Mouse (Mus musculus): ENCODE results near the gene Uox.
A peak's percentile ranks its signal among the peaks of the same experiment; 100 is the strongest.

The Uox gene

DNA sequence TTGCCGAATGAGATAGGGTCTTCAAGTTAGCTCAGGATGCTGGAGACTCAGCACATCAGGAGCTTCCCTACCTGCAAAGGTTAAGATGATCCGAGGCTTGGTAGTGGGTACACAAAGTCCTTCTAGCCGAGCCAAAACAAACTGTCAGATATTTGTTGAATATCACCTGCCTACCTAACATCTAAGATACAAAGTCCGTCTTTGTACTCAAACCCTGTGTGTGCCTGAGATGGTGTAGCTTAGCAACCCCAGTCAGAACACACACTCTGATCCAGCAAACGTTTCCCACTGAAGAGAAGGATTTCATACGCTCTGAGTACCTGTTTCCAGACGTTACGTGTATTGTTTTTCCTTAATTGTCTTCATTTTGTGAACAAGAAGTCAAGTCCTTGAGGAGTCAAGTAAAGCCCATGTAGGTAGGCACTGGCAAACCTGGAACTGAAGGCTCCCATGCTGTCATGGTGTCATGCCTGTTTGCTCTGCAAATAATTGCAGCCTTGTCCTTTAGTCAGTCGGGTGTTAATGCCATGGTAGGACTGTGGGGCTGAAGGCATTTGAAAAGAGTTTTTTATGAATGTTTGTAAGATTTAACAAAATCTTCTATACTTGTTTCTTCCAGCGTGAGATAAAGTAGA, at the start of gene Uox:
Gene Uox, plus strand, starts transcription at position 279 of the 635 bp plus-strand sequence.
- DNase-seq (ENCODE audit: low read depth in 1 of 2, low spot score in 2 of 2), result no peak

DNA sequence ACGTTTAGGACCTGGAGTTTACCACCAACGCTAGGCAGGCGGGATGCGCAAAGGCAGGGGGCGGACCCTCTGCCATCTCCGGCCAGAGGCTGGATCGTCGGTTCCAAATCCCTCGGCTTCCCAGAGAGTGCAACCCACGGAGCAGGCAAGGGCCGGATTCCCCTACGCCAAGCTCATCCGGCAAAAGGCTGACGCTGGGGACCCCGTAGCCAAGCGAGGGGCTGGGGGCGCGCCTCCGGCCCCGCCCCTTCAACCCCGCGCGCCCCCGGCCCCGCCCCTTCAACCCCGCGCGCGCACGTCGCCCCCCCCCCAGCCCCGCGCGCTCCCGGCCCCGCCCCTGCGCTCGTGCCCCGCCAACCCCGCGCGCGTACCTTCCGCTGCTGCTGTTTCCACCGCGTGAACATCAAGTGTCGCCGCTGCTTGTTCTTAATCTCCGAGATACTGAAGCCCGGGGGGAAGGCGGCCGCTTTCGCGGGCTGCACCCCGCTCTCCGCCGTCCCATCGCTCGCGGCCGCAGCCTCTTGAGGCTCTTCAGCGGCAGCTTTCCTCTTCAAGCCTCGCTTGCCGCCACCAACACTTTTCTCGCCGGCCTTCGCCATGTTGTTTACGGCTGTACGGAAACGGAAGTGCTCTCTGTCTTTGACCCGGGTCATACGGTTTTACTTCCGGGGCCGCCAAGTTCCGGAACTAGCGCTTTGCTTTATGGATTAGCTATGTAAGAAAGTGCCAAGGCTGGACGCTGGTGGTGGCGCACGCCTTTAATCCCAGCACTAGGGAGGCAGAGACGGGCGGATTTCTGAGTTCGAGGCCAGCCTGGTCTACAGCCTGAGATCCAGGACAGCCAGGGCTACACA, 49.2 kb upstream of the Uox start, which contains the start of gene Rpf1:
Gene Rpf1, minus strand, starts transcription at position 632 of the 854 bp plus-strand sequence.
- peak; percentile 70 to 82 for DNase-seq (ENCODE audit: low read depth in 1 of 2, low spot score in 2 of 2)

DNA sequence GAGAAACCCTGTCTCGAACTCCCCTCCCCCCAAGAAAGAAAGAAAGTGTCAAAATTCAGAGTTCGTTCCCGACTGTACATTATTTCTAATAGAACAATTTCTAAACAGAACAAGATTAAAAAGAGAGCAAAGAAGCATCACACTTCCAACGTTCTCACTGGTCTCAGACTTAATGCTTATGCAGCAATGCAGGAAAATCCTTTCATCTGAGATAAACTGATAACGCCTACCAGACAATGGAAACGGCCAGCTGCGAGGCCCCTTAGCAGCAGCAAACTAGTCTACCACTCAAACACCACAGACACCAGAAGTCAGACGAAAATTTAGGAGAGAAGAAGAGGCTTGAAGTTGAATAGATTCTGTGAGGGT, 48.6 kb upstream of the Uox start:
- DNase-seq (ENCODE audit: low read depth in 1 of 2, low spot score in 2 of 2), result no peak

DNA sequence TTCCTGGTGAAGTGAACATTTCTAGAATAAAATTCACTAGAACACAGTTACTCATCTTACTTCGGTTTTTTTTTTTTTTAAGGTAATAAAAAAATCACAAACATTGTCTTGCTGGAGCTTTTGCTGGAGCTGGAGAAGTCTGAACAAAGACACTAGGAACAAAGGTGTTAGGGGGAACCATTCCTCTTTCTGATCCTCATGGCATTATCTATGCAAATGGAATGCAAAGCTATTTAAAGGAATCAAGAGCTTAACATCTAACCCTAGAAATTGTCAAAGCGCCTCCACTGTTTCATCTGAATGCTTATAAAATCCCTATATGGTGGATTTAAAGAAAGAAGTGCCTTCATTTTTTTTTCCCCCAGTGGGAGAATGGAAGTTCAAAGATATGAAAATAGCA, 41.9 kb upstream of the Uox start:
- no peak for DNase-seq (ENCODE audit: low read depth in 1 of 2, low spot score in 2 of 2)

DNA sequence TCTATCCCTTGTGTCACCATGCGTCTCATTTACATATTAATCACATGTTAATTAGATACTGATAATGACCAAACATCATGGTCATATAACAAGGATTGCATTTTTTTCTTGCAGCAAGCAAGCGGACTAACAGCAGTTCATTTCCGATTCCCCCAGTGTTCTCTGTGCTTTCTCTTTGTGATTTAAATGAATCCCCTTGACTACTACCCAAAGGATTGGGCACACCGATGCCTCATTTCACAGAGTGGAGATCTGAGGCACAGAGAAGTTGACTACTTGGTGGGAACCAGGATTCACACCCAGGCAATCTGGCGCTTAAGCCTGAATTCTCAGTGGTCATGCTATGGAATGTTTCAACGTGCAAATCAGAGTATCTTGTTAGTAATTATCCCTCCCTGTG, 35.2 kb upstream of the Uox start:
- DNase-seq (ENCODE audit: low read depth in 1 of 2, low spot score in 2 of 2), result no peak

DNA sequence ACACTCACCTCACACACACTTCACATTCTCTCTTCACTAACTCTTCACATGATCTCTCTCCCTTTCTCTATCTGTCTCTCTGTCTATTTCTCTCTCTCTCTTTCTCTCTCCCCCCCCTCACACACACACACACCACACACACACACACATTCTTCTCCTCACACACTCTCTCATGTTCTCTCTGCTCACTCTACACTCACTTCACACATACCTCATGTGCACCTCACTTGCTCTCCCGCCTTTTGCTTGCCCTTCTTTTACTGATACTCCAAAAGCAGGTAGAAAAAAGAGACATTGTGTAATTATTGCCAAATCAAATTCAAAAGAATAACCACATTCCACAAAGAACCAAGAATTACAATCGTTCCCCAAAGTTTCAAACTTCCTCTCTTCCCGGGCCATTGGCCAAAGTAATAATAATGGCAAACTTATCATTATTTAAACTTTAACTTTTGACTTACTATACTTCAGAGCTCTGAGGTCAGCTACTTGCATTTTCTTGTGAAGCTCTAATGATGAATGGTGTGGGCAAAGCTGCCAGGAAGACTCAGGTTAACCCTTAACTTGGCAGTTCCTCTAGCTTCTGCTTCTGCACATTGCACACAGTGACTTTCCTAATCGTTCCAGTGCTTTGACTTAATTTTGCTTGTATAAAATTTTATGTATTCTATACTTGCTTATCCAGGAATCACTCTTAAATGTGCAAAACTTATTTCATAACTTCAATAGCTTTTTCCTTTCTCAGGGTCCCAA, 29.5 kb upstream of the Uox start:
- DNase-seq (ENCODE audit: low read depth in 1 of 2, low spot score in 2 of 2), result no peak

DNA sequence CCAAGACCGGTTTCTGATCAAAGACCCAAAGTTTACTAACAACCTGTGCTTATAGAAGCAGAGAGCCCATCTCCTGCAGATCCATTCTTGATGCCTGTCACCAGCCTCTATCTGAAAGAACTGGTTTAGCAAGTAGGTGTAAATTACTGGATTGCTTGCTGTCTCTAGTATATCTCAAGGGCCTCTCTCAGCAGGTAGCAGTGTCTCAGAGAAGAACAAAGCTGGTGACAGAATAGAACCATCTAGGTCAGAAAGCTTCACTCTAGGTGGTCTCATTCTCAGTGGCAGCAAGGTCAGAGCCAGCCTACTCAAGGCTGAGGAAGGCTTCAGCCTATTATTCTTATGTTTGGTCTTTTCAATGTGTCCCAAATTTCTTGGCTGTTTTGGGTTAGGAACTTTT, 26.6 kb upstream of the Uox start:
- no peak for DNase-seq (ENCODE audit: low read depth in 1 of 2, low spot score in 2 of 2)

DNA sequence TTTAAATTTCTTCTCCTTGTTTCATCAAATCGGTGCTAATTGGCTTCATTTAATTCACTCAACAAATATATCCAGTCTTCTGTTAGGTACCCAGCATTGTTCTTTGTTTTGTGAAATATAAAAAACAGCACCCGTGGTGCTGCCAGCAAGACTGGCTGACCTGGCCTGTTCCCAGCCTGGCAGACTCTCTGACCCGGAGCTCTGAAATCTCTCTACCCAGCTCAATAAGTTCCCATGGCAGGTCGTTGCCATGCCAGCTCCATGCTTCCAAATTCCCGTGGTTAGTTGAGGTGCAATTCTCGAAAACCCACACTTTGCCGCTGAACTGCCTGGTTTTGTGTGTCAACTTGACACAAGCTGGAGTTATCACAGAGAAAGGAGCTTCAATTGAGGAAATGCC, 15.4 kb upstream of the Uox start:
- DNase-seq (ENCODE audit: low read depth in 1 of 2, low spot score in 2 of 2), result no peak

DNA sequence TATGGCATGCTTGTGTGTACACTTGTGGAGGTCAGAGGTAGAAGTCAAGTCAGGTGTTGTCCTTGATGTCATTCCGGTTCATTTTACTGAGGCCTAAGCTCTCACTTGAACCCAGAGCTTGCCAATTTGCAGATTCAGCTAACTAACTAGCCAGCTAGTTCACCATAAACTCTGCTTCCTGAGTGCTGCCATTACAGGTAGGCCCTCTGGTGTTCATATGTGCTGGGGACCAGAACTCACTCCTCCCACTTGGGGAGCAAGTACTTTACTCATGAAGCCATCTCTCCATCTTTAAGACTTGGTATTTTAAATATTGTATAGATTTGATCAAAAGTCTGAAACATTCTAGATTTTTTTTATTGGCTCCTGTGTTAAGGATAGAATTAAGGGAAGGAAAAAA, 13.7 kb upstream of the Uox start:
- no peak for DNase-seq (ENCODE audit: low read depth in 1 of 2, low spot score in 2 of 2)

DNA sequence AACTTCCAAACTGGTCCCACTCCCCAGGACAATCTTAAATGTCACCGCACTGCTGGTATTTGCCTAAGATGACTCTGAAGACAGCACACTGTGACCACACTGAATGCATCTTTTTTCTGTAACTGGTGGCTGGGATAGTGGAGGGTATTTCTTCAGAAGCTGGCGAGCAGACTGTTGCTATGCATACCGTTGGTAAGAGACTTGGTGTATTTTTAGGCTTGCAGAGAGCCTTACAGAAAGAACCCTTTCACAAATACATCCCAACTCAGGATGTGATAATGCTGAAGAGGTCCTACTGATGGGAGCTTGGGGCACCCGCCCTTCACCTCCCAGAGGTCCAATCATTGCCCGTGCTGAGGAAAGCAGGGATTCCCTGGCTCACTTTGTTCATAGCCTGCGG, 12.7 kb upstream of the Uox start:
- no peak for DNase-seq (ENCODE audit: low read depth in 1 of 2, low spot score in 2 of 2)

DNA sequence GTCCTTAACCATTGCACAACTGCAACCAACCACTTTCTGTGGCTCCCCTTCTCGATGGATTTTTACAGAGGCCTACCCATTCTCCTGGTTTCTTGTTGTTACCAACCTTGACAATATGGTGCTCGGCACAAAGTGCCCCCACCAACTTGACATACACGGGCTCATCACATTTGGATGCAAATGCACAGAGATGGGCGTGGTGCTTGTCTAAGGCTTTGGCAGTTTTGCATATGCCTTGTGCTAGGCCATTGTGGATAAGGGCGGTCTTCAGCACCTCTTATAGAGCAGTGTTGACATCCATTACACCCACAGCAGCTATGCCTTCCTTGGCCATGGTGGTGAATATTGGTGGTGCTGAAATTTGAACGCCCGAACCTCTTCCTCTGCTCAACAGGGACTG, 7.3 kb upstream of the Uox start:
- DNase-seq (ENCODE audit: low read depth in 1 of 2, low spot score in 2 of 2), result no peak

DNA sequence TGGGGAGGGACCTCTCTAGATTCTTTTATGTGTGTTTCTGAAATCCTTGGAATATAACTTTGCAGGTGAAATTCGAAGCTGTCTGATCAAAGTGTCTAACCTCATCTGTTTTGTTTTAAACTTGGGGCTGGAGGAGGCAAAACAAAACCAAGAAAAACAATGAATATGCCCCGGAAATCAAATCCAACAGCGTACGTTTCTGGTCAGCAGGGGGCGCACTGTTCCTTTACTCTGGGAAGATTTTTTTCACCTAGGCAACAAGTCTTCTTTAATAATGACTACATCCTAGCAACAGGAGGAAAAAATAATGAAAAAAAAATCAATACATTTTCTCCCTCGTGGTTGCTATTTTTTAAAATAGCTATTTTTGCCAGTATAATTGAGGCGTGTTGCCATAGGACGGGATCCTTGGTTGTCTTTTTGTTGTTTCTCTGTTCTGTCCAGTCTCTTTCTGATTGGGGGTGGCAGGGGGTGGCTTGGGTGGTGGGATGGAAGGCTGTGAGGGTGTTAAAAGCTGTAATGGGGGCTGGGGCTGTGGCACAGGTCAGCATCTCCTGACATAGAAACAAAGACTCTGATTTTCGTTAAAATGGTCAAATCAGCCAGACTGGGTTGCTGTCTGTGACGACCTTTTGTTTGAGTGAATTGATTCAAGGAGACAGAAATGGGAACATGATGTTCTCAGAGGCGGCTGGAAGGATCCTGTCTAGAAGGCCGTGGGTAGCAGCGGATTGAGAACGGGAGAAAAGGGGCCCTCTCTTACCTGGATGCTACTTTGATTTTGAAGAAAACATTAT, 5.8 kb upstream of the Uox start:
- DNase-seq (ENCODE audit: low read depth in 1 of 2, low spot score in 2 of 2), result peak; percentile 10 to 52

DNA sequence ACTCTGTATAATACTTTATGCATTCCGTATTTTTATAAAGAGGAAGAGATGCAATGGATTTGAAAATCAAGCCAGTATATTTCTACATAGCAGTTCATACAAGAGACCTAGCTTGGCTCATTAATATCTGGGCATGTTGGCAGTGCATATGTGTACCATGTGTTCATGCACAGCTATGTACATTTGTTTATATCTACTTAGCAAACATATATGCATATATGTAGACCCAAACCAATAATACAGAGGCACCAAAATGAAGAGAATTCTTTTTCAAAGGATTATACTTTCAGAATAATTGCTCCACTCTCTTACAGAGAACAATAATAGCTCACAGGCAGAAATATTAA, 5.2 kb upstream of the Uox start:
- DNase-seq (ENCODE audit: low read depth in 1 of 2, low spot score in 2 of 2), result no peak

DNA sequence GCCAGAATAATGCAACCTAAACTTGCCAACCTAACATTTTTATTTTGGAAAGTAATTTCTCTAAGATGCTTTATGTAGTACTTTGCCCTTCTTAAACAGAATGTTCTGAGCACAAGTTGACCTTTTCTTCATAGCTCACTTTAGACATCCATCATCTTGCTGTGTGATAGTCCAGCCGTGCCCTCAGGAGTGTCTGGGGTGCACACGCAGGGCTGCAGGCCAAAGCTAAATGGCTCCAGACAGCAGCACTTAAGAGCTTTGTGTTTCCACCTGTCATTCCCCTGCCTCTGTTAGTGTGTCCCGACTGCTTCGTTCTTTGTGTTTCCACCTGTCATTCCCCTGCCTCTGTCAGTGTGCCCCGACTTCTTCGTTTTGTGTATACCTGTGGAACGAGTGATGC, 2.9 kb upstream of the Uox start:
- no peak for DNase-seq (ENCODE audit: low read depth in 1 of 2, low spot score in 2 of 2)

DNA sequence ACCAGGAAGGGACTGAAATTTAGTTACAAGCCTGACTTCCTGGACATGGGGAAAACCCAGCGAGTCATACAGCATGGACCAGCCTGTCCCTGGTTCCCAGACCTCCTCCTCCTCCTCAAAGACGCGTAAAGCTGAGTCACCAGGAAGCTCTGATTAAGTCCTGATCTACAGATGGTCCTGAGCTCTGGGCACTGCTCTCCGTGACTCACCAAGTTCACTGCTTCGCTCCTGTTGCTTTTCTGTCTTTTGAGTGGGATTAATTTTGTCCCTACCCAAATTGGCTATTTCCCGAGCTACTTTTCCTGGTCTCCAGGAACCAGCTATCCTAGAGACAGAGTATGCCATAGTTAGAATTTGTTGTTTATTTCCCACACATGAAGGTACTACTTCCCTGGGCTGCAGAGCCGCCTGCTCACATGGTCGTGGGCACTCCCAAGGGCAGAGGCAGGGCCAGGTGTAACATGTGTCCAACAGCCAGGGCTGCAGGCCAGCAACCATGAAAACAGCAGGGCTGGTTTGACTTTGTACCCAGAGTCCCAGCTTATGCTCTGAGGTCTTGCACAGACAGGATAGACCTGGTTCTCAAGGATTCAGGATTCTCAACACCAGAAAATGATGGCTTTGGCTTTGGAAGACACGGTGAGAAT, 2.2 kb upstream of the Uox start:
- DNase-seq (ENCODE audit: low read depth in 1 of 2, low spot score in 2 of 2), result no peak

DNA sequence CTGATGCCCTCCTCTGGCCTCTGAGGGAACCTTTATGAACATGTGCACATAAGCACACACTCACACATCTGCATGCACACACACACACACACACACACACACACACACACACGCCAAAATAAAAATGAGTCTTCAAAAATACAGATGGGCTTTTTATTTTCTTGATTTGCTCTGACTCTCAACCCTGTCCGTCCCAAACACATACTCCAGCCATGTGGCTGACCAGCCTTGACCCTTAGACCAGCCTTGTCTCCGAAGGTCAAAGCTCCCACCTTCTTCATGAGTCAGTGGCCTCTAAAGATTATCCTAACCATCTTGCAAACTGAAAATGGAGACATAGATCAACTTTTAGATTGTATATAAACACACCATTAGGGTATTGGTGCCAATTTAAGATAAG, 632 bp upstream of the Uox start:
- no peak for DNase-seq (ENCODE audit: low read depth in 1 of 2, low spot score in 2 of 2)

DNA sequence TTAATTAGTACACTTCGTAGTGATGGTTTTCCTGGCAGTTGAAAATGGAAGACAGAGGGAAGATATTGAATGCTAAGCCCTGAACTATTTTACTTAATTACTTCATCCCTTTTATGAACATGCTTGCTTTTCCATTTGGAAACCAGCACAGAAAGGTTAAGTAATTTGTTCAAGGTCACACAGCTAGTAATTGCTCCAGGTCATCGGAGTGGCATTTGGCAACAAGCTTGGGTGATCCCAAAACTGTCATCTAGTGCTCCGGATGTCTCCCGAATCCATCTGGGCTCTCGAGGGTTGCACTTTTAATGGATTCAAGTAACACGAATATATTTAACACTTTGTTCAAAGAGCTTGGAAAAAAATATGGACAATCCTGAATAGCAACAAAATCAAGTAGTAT, 713 bp downstream of the Uox start:
- DNase-seq (ENCODE audit: low read depth in 1 of 2, low spot score in 2 of 2), result no peak

DNA sequence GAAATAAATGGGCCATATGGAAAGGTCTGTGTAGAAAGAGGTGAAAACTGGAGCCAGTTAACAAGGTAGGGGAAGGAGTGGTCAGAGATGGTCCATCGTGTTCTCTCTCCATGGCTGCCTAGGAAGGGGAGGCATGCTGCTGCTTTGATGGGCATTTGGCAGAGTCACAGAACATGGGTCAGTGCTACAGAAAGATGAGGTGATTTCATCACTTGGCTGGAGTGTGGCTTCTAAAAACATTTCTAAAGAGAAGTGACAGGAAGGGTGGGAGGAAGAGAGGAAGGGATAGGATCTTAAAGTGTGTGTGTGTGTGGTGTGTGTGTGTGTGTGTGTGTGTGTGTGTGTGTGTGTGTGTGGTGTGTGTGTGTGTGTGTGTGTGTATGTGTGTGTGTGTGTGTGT, 1.1 kb downstream of the Uox start:
- DNase-seq (ENCODE audit: low read depth in 1 of 2, low spot score in 2 of 2), result no peak

DNA sequence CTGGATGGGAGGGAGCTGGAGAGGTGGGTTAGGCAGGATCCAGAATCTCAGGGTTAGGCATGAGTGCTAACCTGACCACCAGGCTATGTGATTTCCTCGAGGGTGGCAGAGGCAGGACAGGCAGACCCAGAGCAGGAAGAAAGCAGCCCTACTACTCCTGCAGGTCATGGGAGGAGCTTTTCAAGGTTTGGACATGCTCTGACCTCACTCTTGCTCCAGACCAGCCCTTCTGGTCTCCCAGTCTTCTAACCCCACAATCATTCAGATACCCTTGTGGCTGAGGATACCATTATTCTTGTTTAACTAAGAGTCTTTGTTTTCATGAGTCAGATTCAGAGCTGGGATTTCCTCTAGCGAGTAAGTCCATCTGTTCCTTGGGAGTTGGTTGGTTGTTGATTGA, 7.4 kb downstream of the Uox start:
- DNase-seq (ENCODE audit: low read depth in 1 of 2, low spot score in 2 of 2), result no peak

DNA sequence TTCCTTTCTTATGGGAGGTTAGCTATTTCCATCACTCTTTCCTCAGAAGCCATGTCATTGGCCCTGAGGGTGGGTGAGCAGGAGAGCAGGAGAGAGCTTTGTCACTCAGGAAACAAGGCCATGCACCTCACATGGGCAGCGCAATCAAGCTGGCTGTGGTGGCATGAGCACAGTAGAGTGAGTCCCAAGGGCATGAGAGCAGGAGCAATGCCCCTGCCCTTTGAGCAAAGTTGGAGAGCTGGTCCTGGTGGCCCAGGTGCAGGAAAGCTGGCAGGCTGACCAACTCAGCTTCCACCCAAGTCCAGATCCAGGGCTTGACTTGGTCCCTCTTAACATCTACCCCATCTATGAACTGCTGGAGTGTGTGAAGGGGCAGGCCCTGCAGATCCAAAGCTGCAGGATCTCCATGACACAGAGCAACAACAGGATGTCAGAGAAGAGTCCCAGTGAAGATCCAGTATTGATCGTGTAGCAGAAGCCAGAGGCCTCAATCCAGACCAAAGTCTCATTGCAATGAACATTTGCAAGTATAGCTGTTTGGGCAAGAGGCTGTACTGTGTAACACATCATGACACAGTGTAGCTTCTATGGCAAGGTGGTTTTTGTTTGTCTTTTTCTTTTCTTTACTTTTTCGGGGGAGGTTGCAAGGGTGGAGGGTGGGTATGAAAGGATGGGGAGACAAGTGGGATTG, 10.0 kb downstream of the Uox start:
- DNase-seq (ENCODE audit: low read depth in 1 of 2, low spot score in 2 of 2), result no peak

Measured in monocyte, adult 2 months (primary cell).